Mouse (Mus musculus): Measurements from ENCODE around the gene Sf3a2. TPM values are rescaled to one million over a fixed set of nuclear protein-coding genes. Genes with fewer than 3 reads are reported as not detected.

Gene Sf3a2
- polyA plus RNA-seq, 1 experiment from 2014 or later = 108 TPM

MicroRNAs encoded within 50 kb of the gene (microRNA counts, 519-probe panel; counts per million panel counts)
- not detected for microRNA mmu-miR-1982

Small RNAs within 50 kb of the gene (microRNA-seq; reads per million reads assigned to microRNA genes)
- gene Mir1982 = 3.9 reads per million, percentile 8 among the genes with 10 or more reads in this experiment

Other genes starting within 250 kb of the Sf3a2 start
- 31.6 and 35.3 TPM in 2 replicates for gene Rexo1, start 236.6 kb upstream of the Sf3a2 start, polyA plus RNA-seq (2016; fragmentation: Nextera tagmentation; extraction: Ambion mirVana)
- 4.8 and 6.1 TPM in 2 replicates for gene Klf16, start 220.9 kb upstream of the Sf3a2 start, polyA plus RNA-seq (2016; fragmentation: Nextera tagmentation; extraction: Ambion mirVana)
- gene Abhd17a, start 207.9 kb upstream of the Sf3a2 start, polyA plus RNA-seq (2016; fragmentation: Nextera tagmentation; extraction: Ambion mirVana) = 86.8 and 87.3 TPM in 2 replicates
- gene Scamp4, start 195.3 kb upstream of the Sf3a2 start, polyA plus RNA-seq (2016; fragmentation: Nextera tagmentation; extraction: Ambion mirVana) = 91.0 and 94.1 TPM in 2 replicates
- 10.6 and 10.8 TPM in 2 replicates for gene Adat3, start 195.3 kb upstream of the Sf3a2 start, polyA plus RNA-seq (2016; fragmentation: Nextera tagmentation; extraction: Ambion mirVana)
- gene Gm49322, start 192.2 kb upstream of the Sf3a2 start, polyA plus RNA-seq (2016; fragmentation: Nextera tagmentation; extraction: Ambion mirVana) = 5.6 and 6.4 TPM in 2 replicates
- 131 and 151 TPM in 2 replicates for gene Csnk1g2, start 175.4 kb upstream of the Sf3a2 start, polyA plus RNA-seq (2016; fragmentation: Nextera tagmentation; extraction: Ambion mirVana)
- gene Btbd2, start 141.1 kb upstream of the Sf3a2 start, polyA plus RNA-seq (2016; fragmentation: Nextera tagmentation; extraction: Ambion mirVana) = 70.3 and 75.2 TPM in 2 replicates
- 82.7 and 84.7 TPM in 2 replicates for gene Mknk2, start 120.1 kb upstream of the Sf3a2 start, polyA plus RNA-seq (2016; fragmentation: Nextera tagmentation; extraction: Ambion mirVana)
- gene Mob3a, start 96.2 kb upstream of the Sf3a2 start, polyA plus RNA-seq (2016; fragmentation: Nextera tagmentation; extraction: Ambion mirVana) = 69.9 and 73.9 TPM in 2 replicates
- gene Izumo4, start 96.0 kb upstream of the Sf3a2 start, polyA plus RNA-seq (2016; fragmentation: Nextera tagmentation; extraction: Ambion mirVana) = 8.9 and 15.7 TPM in 2 replicates
- 57.1 and 62.5 TPM in 2 replicates for gene Ap3d1, start 55.9 kb upstream of the Sf3a2 start, polyA plus RNA-seq (2016; fragmentation: Nextera tagmentation; extraction: Ambion mirVana)
- 19.1 and 19.8 TPM in 2 replicates for gene Dot1l, start 43.0 kb upstream of the Sf3a2 start, polyA plus RNA-seq (2016; fragmentation: Nextera tagmentation; extraction: Ambion mirVana)
- gene Plekhj1, start 428 bp downstream of the Sf3a2 start, polyA plus RNA-seq (2016; fragmentation: Nextera tagmentation; extraction: Ambion mirVana) = 184 and 191 TPM in 2 replicates
- gene Amh, start 7.0 kb downstream of the Sf3a2 start, polyA plus RNA-seq (2016; fragmentation: Nextera tagmentation; extraction: Ambion mirVana) = 0.07 TPM in 1 of 2 replicates, not detected in the other
- gene Jsrp1, start 15.3 kb downstream of the Sf3a2 start, polyA plus RNA-seq (2016; fragmentation: Nextera tagmentation; extraction: Ambion mirVana) = 0.44 and 0.71 TPM in 2 replicates
- 2,246 and 2,347 TPM in 2 replicates for gene Oaz1, start 28.5 kb downstream of the Sf3a2 start, polyA plus RNA-seq (2016; fragmentation: Nextera tagmentation; extraction: Ambion mirVana)
- 1.1 and 1.4 TPM in 2 replicates for gene Lingo3, start 45.8 kb downstream of the Sf3a2 start, polyA plus RNA-seq (2016; fragmentation: Nextera tagmentation; extraction: Ambion mirVana)
- gene Lsm7, start 57.0 kb downstream of the Sf3a2 start, polyA plus RNA-seq (2016; fragmentation: Nextera tagmentation; extraction: Ambion mirVana) = 322 and 326 TPM in 2 replicates
- gene Sppl2b, start 57.1 kb downstream of the Sf3a2 start, polyA plus RNA-seq (2016; fragmentation: Nextera tagmentation; extraction: Ambion mirVana) = 42.8 and 45.6 TPM in 2 replicates
- 0.02 and 0.09 TPM in 2 replicates for gene Tmprss9, start 73.7 kb downstream of the Sf3a2 start, polyA plus RNA-seq (2016; fragmentation: Nextera tagmentation; extraction: Ambion mirVana)
- gene Timm13, start 102.8 kb downstream of the Sf3a2 start, polyA plus RNA-seq (2016; fragmentation: Nextera tagmentation; extraction: Ambion mirVana) = 335 and 382 TPM in 2 replicates
- 77.9 and 84.7 TPM in 2 replicates for gene Lmnb2, start 120.0 kb downstream of the Sf3a2 start, polyA plus RNA-seq (2016; fragmentation: Nextera tagmentation; extraction: Ambion mirVana)
- gene Gadd45b, start 131.9 kb downstream of the Sf3a2 start, polyA plus RNA-seq (2016; fragmentation: Nextera tagmentation; extraction: Ambion mirVana) = 6.1 and 9.2 TPM in 2 replicates
- gene Gng7, start 216.7 kb downstream of the Sf3a2 start, polyA plus RNA-seq (2016; fragmentation: Nextera tagmentation; extraction: Ambion mirVana) = 6.0 and 8.4 TPM in 2 replicates
- gene Diras1, start 227.5 kb downstream of the Sf3a2 start, polyA plus RNA-seq (2016; fragmentation: Nextera tagmentation; extraction: Ambion mirVana) = 3.0 and 6.4 TPM in 2 replicates
- 17.4 and 26.6 TPM in 2 replicates for gene Slc39a3, start 239.2 kb downstream of the Sf3a2 start, polyA plus RNA-seq (2016; fragmentation: Nextera tagmentation; extraction: Ambion mirVana)

Measured in midbrain, embryonic 10.5 days (tissue).